In the genomic region with DNA sequence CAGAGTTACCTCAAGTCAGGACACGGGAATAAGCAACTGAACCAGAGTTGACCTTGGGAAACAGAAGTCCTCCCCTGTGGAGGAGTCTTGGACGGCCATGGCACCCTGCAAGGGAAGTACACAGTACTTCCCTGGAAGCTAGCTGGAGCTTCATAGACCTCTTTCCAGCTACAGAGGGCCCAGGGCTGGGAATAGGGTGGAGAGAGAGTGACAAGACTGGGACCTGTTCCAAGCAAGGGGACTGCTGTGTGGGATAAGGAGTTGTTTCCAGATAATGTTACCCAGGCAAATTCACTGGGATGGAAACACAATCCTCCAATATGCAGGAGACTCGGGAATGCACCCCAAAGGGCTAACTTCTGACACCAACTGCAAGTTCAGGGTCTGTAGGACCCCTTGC, we compare ENCODE assay signal across 24 mouse cellular contexts.
DNase-seq lines count a peak whose midpoint lies in the region; ATAC-seq and TF ChIP-seq lines count a peak whose summit lies in the region.
"Had no signal": no experiment of that assay in that cellular context is flagged by ENCODE, and none has a peak within 500 bp of the region (broad histone marks: within the 10 kb centered on the region; RNA-seq: fewer than 3 reads in every experiment).

No protein-coding gene starts in this region.

- no peak for DNase-seq in heart, postnatal 36 days
- peak; percentile 62 for DNase-seq in heart, postnatal 0 days (ENCODE audit: low spot score)
- peak; percentile 37 for DNase-seq in midbrain, embryonic 11.5 days (ENCODE audit: low spot score, missing footprints)
- DNase-seq in midbrain, embryonic 14.5 days: no peak
- DNase-seq in kidney, adult 9 months: no peak
- DNase-seq: adrenal gland, postnatal 14 days; cerebellum, adult 18-20 months; cerebellum, adult 9-11 months; cerebellum, postnatal 36 days; gastrocnemius, adult 2 months; gastrocnemius, postnatal 25 days; kidney, adult 8-10 months had no signal

- H3K27ac ChIP-seq in heart, embryonic 13.5 days (replicated peaks): no peak overlapping the region
- peak overlapping the region; percentile 32; the same call in 1 of the 2 replicates for H3K27ac ChIP-seq in heart, postnatal 0 days (ENCODE audit: low read depth)
- no peak overlapping the region for H3K27ac ChIP-seq in heart, embryonic 11.5 days (ENCODE audit: low read depth, low read length)
- no peak overlapping the region for H3K27ac ChIP-seq in midbrain, embryonic 11.5 days (ENCODE audit: low read depth, low read length)
- H3K27ac ChIP-seq in midbrain, embryonic 14.5 days (replicated peaks; ENCODE audit: low read depth, low read length): no peak overlapping the region
- H3K27ac ChIP-seq: embryonic facial prominence, embryonic 15.5 days; forebrain, embryonic 10.5 days; gastrocnemius, adult 2 months had no signal

- H3K27me3 ChIP-seq in heart, embryonic 13.5 days (replicated peaks): peaks cover 14% of the 10 kb centered on the region
- H3K27me3 ChIP-seq in heart, postnatal 0 days (ENCODE audit: control insufficient read depth, insufficient read depth, low read length): peaks cover 3% of the 10 kb centered on the region; the same call in 1 of the 2 replicates
- no peaks in the 10 kb centered on the region; the same call in 1 of the 2 replicates for H3K27me3 ChIP-seq in heart, embryonic 11.5 days (ENCODE audit: control insufficient read depth, insufficient read depth, low read length)
- no peaks in the 10 kb centered on the region for H3K27me3 ChIP-seq in midbrain, embryonic 11.5 days (ENCODE audit: control insufficient read depth, insufficient read depth, low read length)
- H3K27me3 ChIP-seq in midbrain, embryonic 14.5 days (ENCODE audit: control insufficient read depth, insufficient read depth, low read length): no peaks in the 10 kb centered on the region
- H3K27me3 ChIP-seq: CH12.LX; embryonic facial prominence, embryonic 15.5 days; Patski had no signal

- 0 out of 2 replicates have a peak overlapping the region, but pooled peaks have one; percentile 33 for H3K4me2 ChIP-seq in heart, embryonic 13.5 days
- H3K4me2 ChIP-seq in heart, postnatal 0 days (ENCODE audit: low read depth, low read length): peak overlapping the region; percentile 27
- H3K4me2 ChIP-seq in heart, embryonic 11.5 days: no peak overlapping the region
- no peak overlapping the region for H3K4me2 ChIP-seq in midbrain, embryonic 11.5 days
- H3K4me2 ChIP-seq in midbrain, embryonic 14.5 days (ENCODE audit: low read length): no peak overlapping the region
- H3K4me2 ChIP-seq: embryonic facial prominence, embryonic 15.5 days had no signal

- H3K4me3 ChIP-seq in heart, embryonic 13.5 days: no peak overlapping the region
- no peak overlapping the region for H3K4me3 ChIP-seq in heart, postnatal 0 days (ENCODE audit: low read depth, low read length)
- no peak overlapping the region for H3K4me3 ChIP-seq in heart, embryonic 11.5 days (ENCODE audit: low read depth, low read length)
- no peak overlapping the region for H3K4me3 ChIP-seq in midbrain, embryonic 11.5 days (ENCODE audit: low read depth, low read length)
- H3K4me3 ChIP-seq in midbrain, embryonic 14.5 days (replicated peaks; ENCODE audit: low read depth, low read length): no peak overlapping the region
- H3K4me3 ChIP-seq: embryonic facial prominence, embryonic 15.5 days; erythroblast, embryonic 14.5 days; forebrain, embryonic 10.5 days; gastrocnemius, adult 2 months had no signal

- no peak for ATAC-seq in heart, embryonic 13.5 days (ENCODE audit: extremely low read depth, insufficient number of reproducible peaks, low FRiP score, low TSS enrichment)
- ATAC-seq in heart, postnatal 0 days (ENCODE audit: insufficient read depth, low read depth): peak; percentile 75
- no peak for ATAC-seq in heart, embryonic 11.5 days (replicated peaks; ENCODE audit: insufficient number of reproducible peaks, low FRiP score, low TSS enrichment)
- ATAC-seq in midbrain, embryonic 11.5 days (ENCODE audit: low FRiP score): no peak
- ATAC-seq in midbrain, embryonic 14.5 days (ENCODE audit: low FRiP score, low TSS enrichment): no peak
- ATAC-seq: activated CD4-positive, CD25-positive, alpha-beta regulatory T cell, adult 4 months; forebrain, embryonic 14.5 days; hindbrain, embryonic 16.5 days; inflammation-experienced regulatory T-cells, adult 6 months; intestine, postnatal 0 days; Patski had no signal

- 18% methylated on average over 3 of the region's 3 CpGs for WGBS in heart, embryonic 13.5 days
- WGBS in heart, postnatal 0 days: 21% methylated on average over 3 of the region's 3 CpGs
- WGBS in heart, embryonic 11.5 days (ENCODE audit: insufficient replicate concordance): 60% methylated on average over 3 of the region's 3 CpGs
- 71% methylated on average over 3 of the region's 3 CpGs for WGBS in midbrain, embryonic 11.5 days
- 72% methylated on average over 3 of the region's 3 CpGs for WGBS in midbrain, embryonic 14.5 days

- no peaks in the 10 kb centered on the region for H3K36me3 ChIP-seq in heart, embryonic 13.5 days
- no peaks in the 10 kb centered on the region for H3K36me3 ChIP-seq in heart, postnatal 0 days (replicated peaks; ENCODE audit: control insufficient read depth, insufficient read depth, low read length)
- no peaks in the 10 kb centered on the region for H3K36me3 ChIP-seq in heart, embryonic 11.5 days (ENCODE audit: control insufficient read depth, insufficient read depth, low read length)
- H3K36me3 ChIP-seq in midbrain, embryonic 11.5 days (ENCODE audit: control insufficient read depth, insufficient read depth, low read length): no peaks in the 10 kb centered on the region
- H3K36me3 ChIP-seq in midbrain, embryonic 14.5 days (ENCODE audit: control insufficient read depth, insufficient read depth, low read length): no peaks in the 10 kb centered on the region
- H3K36me3 ChIP-seq: embryonic facial prominence, embryonic 15.5 days; forebrain, embryonic 10.5 days had no signal

- no peak overlapping the region for H3K9ac ChIP-seq in heart, embryonic 13.5 days
- H3K9ac ChIP-seq in heart, postnatal 0 days (replicated peaks; ENCODE audit: low read depth, low read length): no peak overlapping the region
- no peak overlapping the region for H3K9ac ChIP-seq in heart, embryonic 11.5 days (ENCODE audit: low read depth, low read length)
- H3K9ac ChIP-seq in midbrain, embryonic 11.5 days (ENCODE audit: low read length): no peak overlapping the region
- H3K9ac ChIP-seq in midbrain, embryonic 14.5 days (replicated peaks; ENCODE audit: low read length): no peak overlapping the region
- H3K9ac ChIP-seq: embryonic facial prominence, embryonic 15.5 days had no signal

- H3K4me1 ChIP-seq in heart, embryonic 13.5 days: peaks cover 17% of the 10 kb centered on the region
- H3K4me1 ChIP-seq in heart, postnatal 0 days (ENCODE audit: control insufficient read depth, insufficient read depth): peaks cover 16% of the 10 kb centered on the region
- no peaks in the 10 kb centered on the region for H3K4me1 ChIP-seq in heart, embryonic 11.5 days (ENCODE audit: control insufficient read depth, insufficient read depth, low read length)
- H3K4me1 ChIP-seq in midbrain, embryonic 11.5 days (ENCODE audit: control insufficient read depth, insufficient read depth, low read length): no peaks in the 10 kb centered on the region
- no peaks in the 10 kb centered on the region for H3K4me1 ChIP-seq in midbrain, embryonic 14.5 days (ENCODE audit: control insufficient read depth, insufficient read depth, low read length)
- H3K4me1 ChIP-seq: embryonic facial prominence, embryonic 15.5 days; forebrain, embryonic 10.5 days had no signal

- no peak for TF ChIP-seq EP300 in heart, postnatal 0 days (IDR thresholded peaks at IDR 0.05; ENCODE audit: low read depth)

- intact Hi-C loops in heart, postnatal 36 days (cut with DNase I): no loop called here

- no peaks in the 10 kb centered on the region for H3K9me3 ChIP-seq in heart, embryonic 13.5 days
- H3K9me3 ChIP-seq in heart, postnatal 0 days (replicated peaks; ENCODE audit: control insufficient read depth, low read length): no peaks in the 10 kb centered on the region
- H3K9me3 ChIP-seq in heart, embryonic 11.5 days (replicated peaks; ENCODE audit: control insufficient read depth, low read length): no peaks in the 10 kb centered on the region
- no peaks in the 10 kb centered on the region for H3K9me3 ChIP-seq in midbrain, embryonic 11.5 days (ENCODE audit: control insufficient read depth, low read length)
- no peaks in the 10 kb centered on the region for H3K9me3 ChIP-seq in midbrain, embryonic 14.5 days (ENCODE audit: control insufficient read depth, low read length)
- H3K9me3 ChIP-seq: embryonic facial prominence, embryonic 15.5 days; forebrain, embryonic 10.5 days had no signal

- TF ChIP-seq CTCF in heart, postnatal 0 days (IDR thresholded peaks at IDR 0.05; ENCODE audit: low read depth): no peak

Comparison
In these comparisons a context has a peak if more than half of its experiments do, and no peak if none do; other contexts are left out.
1. H3K4me2 ChIP-seq: peak in heart, embryonic 13.5 days (single experiment) and heart, postnatal 0 days (single experiment); none in heart, embryonic 11.5 days (single experiment), midbrain, embryonic 11.5 days (single experiment) and midbrain, embryonic 14.5 days (single experiment).
2. DNase-seq: peak in heart, postnatal 0 days (single experiment) and midbrain, embryonic 11.5 days (single experiment); none in heart, postnatal 36 days (0 of 2), midbrain, embryonic 14.5 days (single experiment) and kidney, adult 9 months (single experiment).